Mouse (Mus musculus): Measurements from ENCODE around the gene Ubac2. TPM values are rescaled to one million over a fixed set of nuclear protein-coding genes. Genes with fewer than 3 reads are reported as not detected.

The Ubac2 gene
- polyA plus RNA-seq, 1 experiment from 2014 or later: 47.0 TPM

DNA sequence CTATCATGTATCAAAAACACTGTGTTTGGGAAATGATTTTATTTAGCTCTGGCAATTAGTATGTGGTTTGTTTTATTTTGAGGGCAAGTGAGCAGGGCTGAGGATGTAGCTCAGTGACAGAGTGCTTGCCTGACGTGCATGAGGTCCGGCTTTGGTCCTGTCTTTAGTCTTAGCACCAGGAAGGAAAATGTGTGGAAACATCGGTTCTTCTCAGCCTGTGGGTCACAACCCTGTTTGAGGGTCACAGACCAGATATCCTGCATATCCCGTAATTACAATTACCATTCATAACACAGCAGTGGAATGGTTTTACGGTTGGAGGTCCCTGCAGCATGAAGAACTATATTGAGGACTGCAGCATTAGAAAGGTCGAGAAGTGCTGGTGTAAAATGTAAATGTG is 107.6 kb downstream of the Ubac2 start:
- no peak overlapping the region for H3K27ac ChIP-seq (replicated peaks)
- 81% methylated on average over 6 of the region's 6 CpGs for WGBS
- no peak overlapping the region for H3K9ac ChIP-seq (replicated peaks)
- no peak overlapping the region for H3K4me2 ChIP-seq
- H3K4me1 ChIP-seq: no peaks in the 10 kb centered on the region
- H3K36me3 ChIP-seq: no peaks in the 10 kb centered on the region
- H3K27me3 ChIP-seq (replicated peaks): no peaks in the 10 kb centered on the region
- H3K4me3 ChIP-seq (replicated peaks): no peak overlapping the region
- ATAC-seq (ENCODE audit: low FRiP score): no peak
- H3K9me3 ChIP-seq (replicated peaks): no peaks in the 10 kb centered on the region

DNA sequence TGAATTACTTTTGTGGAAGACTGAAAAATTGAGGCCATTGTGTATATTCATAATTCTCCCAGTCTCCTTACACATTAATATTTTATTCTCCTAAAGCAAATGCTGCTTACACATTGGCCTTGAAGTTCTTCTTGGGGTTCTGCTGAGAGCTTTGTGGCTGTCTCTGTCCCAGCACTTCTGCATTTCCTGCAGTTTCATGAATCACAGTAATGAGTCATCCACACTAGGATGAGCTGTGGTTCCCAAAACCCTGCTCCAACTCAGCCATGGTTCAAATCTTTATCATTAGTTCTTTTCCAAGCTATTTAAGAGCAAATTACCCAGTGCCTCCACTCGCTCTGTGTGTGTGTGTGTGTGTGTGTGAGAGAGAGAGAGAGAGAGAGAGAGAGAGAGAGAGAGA is 108.9 kb downstream of the Ubac2 start:
- WGBS: 83% methylated on average over 1 of the region's 1 CpGs

DNA sequence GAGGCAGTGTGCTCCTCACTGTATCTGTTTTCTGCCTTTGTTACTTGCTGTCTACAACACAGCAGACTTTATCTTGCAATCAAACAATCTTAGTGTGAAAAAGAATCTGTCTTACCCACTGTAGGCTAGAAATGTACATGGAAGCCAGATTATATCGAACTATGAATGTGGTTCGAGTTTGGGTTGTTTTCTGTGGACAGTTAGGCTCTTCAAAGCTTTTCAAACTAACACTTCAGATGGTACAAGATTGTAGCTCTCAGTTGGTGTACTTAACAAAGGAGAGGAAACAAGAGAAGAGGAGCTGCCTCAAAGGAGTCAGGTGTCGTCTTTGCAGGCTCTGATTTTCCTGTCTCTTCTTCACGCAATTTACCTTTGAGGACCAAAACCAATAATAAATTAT is 109.3 kb downstream of the Ubac2 start:
- H3K4me1 ChIP-seq: no peaks in the 10 kb centered on the region
- H3K9ac ChIP-seq (replicated peaks): no peak overlapping the region
- H3K4me3 ChIP-seq (replicated peaks): no peak overlapping the region
- 77% methylated on average over 4 of the region's 4 CpGs for WGBS
- H3K36me3 ChIP-seq: no peaks in the 10 kb centered on the region
- H3K27me3 ChIP-seq (replicated peaks): no peaks in the 10 kb centered on the region
- no peak overlapping the region for H3K4me2 ChIP-seq
- ATAC-seq (ENCODE audit: low FRiP score): no peak
- H3K27ac ChIP-seq (replicated peaks): no peak overlapping the region
- H3K9me3 ChIP-seq (replicated peaks): no peaks in the 10 kb centered on the region

More for the DNA sequence above, 108.9 kb downstream of the Ubac2 start:
- Histone ChIP-seq H3K4me2 (no peak overlapping the region), H3K27me3 (replicated peaks) (no peaks in the 10 kb centered on the region), H3K27ac (replicated peaks) (no peak overlapping the region), H3K9ac (replicated peaks) (no peak overlapping the region), H3K4me1 (no peaks in the 10 kb centered on the region), H3K4me3 (replicated peaks) (no peak overlapping the region), H3K36me3 (no peaks in the 10 kb centered on the region), H3K9me3 (replicated peaks) (no peaks in the 10 kb centered on the region)
- no peak for ATAC-seq (ENCODE audit: low FRiP score)

DNA sequence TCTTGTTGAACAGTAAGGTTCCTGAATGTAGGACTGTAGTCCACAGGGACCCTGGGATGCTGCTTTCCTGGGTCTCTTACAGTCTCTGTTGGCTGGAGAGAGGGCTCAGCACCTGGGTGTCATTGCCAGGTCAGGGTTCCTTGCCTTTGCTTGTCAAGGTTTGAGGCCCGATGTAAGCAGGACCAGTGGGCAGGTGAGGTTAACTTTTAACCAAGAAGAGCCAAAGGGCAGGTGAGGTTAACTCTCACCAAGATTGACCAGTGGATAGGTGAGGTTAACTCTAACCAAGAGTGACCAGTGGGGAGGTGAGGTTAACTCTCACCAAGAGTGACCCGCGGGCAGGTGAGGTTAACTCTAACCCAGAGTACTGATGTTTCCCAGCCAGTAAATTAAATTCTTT is 110.9 kb downstream of the Ubac2 start:
- ATAC-seq (ENCODE audit: low FRiP score): no peak
- WGBS: 98% methylated on average over 3 of the region's 3 CpGs
- no peak overlapping the region for H3K9ac ChIP-seq (replicated peaks)
- H3K9me3 ChIP-seq (replicated peaks): no peaks in the 10 kb centered on the region
- H3K27ac ChIP-seq (replicated peaks): no peak overlapping the region
- H3K36me3 ChIP-seq: peaks cover 4% of the 10 kb centered on the region; the same call in 1 of the 2 replicates
- no peaks in the 10 kb centered on the region for H3K27me3 ChIP-seq (replicated peaks)
- no peak overlapping the region for H3K4me3 ChIP-seq (replicated peaks)
- no peak overlapping the region for H3K4me2 ChIP-seq
- no peaks in the 10 kb centered on the region for H3K4me1 ChIP-seq

DNA sequence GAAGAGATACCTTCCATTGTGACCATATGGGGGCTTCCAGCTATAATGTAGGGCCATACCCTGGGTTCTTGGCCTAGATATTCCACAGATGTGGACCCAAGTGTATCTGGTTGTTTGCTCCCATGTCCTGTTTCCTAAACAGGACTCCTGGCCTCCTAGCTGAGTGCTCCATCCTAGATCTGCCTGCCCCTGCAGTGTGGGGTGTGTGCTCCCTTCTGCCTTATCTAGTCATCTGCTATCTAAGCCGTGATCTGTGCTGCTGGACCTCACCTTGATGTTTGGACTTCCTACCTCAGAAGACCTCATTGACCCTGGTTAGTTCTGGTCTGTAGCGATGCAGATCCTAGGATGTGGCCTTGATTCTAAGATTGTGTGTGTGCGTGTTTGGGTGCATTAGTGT is 111.4 kb downstream of the Ubac2 start:
- Histone ChIP-seq H3K9ac (replicated peaks) (no peak overlapping the region), H3K9me3 (replicated peaks) (no peaks in the 10 kb centered on the region), H3K4me1 (no peaks in the 10 kb centered on the region), H3K27ac (replicated peaks) (no peak overlapping the region), H3K36me3 (peaks cover 8% of the 10 kb centered on the region; the same call in 1 of the 2 replicates), H3K27me3 (replicated peaks) (no peaks in the 10 kb centered on the region), H3K4me3 (replicated peaks) (no peak overlapping the region), H3K4me2 (no peak overlapping the region)
- no peak for ATAC-seq (ENCODE audit: low FRiP score)
- 96% methylated on average over 3 of the region's 3 CpGs for WGBS

DNA sequence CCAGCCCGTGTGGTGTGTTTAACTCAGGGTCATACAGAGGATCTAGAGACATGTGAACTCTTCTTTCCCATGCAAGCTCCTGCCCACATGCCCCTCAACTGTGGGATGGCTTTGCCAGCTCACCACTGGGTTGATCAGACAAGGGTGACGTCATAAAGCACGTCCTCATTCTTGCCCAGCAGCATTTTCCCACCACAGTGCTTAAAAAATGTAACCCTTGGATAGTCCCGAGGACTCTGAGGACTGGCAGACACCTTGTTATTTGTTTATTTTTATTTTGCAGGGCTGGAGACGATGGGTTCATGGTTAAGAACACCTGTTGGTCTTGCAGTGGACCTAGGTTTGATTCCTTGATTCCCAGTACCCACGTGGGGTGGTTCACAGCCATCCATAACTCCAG is 112.5 kb downstream of the Ubac2 start:
- H3K4me3 ChIP-seq (replicated peaks): no peak overlapping the region
- H3K27ac ChIP-seq (replicated peaks): no peak overlapping the region
- H3K4me2 ChIP-seq: no peak overlapping the region
- H3K9ac ChIP-seq (replicated peaks): no peak overlapping the region
- ATAC-seq (ENCODE audit: low FRiP score): no peak
- no peaks in the 10 kb centered on the region for H3K27me3 ChIP-seq (replicated peaks)
- no peaks in the 10 kb centered on the region for H3K4me1 ChIP-seq
- H3K9me3 ChIP-seq (replicated peaks): no peaks in the 10 kb centered on the region
- WGBS: 91% methylated on average over 6 of the region's 6 CpGs
- peaks cover 10% of the 10 kb centered on the region; the same call in 1 of the 2 replicates for H3K36me3 ChIP-seq

DNA sequence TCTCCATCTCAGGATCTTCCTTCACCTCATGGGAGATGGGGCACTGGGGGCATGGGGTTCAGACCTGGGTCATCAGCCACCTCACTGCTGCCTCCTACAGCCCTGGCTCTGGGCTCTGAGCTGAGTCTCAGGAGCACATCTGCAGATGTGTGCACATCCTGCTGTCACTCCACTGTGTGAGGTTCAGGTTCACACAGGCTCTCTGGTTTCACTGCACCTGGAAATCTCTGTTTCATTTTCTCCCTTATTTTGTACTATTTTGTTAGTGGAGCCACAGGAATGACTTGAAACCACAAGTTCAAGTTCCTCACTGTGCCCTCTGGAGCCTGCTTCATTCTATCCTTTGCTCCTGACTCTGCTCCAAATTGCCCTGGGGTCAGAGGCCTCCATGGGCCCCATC is 113.5 kb downstream of the Ubac2 start:
- no peaks in the 10 kb centered on the region for H3K9me3 ChIP-seq (replicated peaks)
- no peak overlapping the region for H3K4me2 ChIP-seq
- no peak for ATAC-seq (ENCODE audit: low FRiP score)
- H3K4me1 ChIP-seq: no peaks in the 10 kb centered on the region
- no peak overlapping the region for H3K27ac ChIP-seq (replicated peaks)
- peaks cover 10% of the 10 kb centered on the region for H3K36me3 ChIP-seq
- H3K4me3 ChIP-seq (replicated peaks): no peak overlapping the region
- H3K9ac ChIP-seq (replicated peaks): no peak overlapping the region
- H3K27me3 ChIP-seq (replicated peaks): no peaks in the 10 kb centered on the region

DNA sequence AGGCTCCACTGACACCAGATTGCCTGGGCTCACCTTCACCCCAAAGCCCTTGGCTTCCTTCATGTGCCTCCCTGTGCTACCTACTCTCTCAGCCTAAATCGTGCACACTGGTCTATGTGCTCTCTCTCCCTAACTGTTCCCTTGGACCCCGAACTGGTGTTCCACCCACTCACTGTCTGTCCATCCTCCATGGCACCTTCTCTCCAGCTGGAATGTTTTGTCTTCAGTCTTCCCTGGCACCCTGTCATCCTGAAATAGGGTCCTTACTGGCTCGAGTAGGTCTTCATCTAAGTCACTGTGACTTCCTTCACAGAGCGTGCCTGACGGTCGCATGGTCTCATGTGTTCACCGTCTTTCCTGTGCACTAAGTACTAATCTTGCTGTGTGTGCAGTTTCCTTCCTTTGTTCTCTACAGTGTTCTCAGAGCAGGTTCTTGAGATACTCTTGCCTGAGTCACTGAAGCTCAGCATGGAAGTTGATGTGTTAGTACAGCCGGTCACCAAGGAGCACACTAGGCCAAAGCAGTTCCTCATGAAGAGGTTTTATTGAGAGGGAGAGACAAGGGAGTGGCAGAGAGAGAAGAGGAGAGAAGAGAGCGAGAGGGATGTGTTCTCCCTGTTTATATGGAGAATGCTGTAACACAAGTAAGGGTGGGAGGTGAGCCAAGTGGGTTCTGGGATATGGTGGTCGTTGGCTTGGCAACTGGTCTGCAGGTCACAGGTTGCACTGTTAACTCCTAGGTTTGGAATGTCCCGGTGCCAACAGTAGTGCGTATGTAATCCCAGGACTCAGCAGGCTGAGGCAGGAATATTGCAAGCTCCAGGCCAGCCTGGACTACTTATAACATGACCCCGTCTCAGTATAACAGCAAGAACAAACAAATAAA is 114.2 kb downstream of the Ubac2 start:
- H3K27ac ChIP-seq (replicated peaks): no peak overlapping the region
- peaks cover 10% of the 10 kb centered on the region for H3K36me3 ChIP-seq
- no peak overlapping the region for H3K4me2 ChIP-seq
- no peak overlapping the region for H3K4me3 ChIP-seq (replicated peaks)
- no peak for ATAC-seq (ENCODE audit: low FRiP score)
- no peaks in the 10 kb centered on the region for H3K27me3 ChIP-seq (replicated peaks)
- H3K9ac ChIP-seq (replicated peaks): no peak overlapping the region
- no peaks in the 10 kb centered on the region for H3K9me3 ChIP-seq (replicated peaks)
- WGBS: 87% methylated on average over 13 of the region's 13 CpGs
- no peaks in the 10 kb centered on the region for H3K4me1 ChIP-seq

DNA sequence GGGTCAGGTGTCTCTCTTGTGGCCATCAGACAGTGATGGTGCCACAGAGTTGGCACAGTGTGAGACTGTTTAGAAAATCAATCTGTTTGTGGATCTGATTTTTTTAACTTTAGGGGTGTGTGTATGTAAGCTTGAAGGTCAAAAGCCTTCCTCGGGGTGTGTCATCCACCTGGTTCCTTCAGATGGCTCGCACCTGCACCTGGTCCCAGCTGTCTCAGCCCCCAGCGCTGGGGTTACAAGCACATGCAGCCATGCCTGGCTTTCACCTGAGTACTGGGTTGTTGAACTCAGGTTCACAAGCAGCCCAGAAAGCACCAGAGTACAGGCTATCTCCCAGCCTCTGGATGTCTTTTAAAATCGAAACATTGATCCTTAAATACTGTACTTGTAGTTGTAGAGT is 115.2 kb downstream of the Ubac2 start:
- Histone ChIP-seq H3K4me3 (replicated peaks) (no peak overlapping the region), H3K9me3 (replicated peaks) (no peaks in the 10 kb centered on the region), H3K4me2 (no peak overlapping the region), H3K4me1 (no peaks in the 10 kb centered on the region), H3K9ac (replicated peaks) (no peak overlapping the region), H3K27ac (replicated peaks) (no peak overlapping the region), H3K36me3 (peaks cover 10% of the 10 kb centered on the region), H3K27me3 (replicated peaks) (no peaks in the 10 kb centered on the region)
- WGBS: 90% methylated on average over 4 of the region's 4 CpGs
- no peak for ATAC-seq (ENCODE audit: low FRiP score)

DNA sequence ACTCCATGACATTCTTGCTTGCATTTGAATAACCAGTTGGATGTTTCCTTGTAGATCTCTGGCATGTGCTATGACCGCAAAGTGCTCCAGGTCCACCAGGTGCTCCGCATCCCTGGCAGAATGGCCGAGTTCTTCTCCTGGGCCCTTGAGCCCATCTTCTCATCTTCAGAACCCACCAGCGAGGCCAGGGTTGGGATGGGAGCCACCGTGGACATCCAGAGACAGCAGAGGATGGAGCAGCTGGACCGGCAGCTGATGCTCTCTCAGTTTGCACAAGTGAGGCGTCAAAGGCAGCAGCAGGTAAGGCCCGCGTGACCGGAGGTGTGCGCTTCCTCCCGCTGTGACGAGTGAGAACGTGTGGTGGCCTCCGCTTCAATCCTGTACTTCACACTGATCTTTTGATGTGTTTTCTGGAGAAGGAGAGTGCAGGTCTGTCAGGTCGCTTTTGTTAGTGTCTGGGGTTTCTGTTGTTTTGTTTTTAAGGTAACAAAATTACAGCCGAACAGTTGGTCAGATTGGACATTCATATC is 115.8 kb downstream of the Ubac2 start:
- no peak overlapping the region for H3K4me3 ChIP-seq (replicated peaks)
- H3K4me2 ChIP-seq: no peak overlapping the region
- H3K9ac ChIP-seq (replicated peaks): no peak overlapping the region
- H3K27me3 ChIP-seq (replicated peaks): no peaks in the 10 kb centered on the region
- no peak overlapping the region for H3K27ac ChIP-seq (replicated peaks)
- no peaks in the 10 kb centered on the region for H3K4me1 ChIP-seq
- no peaks in the 10 kb centered on the region for H3K9me3 ChIP-seq (replicated peaks)
- no peak for ATAC-seq (ENCODE audit: low FRiP score)
- peaks cover 10% of the 10 kb centered on the region for H3K36me3 ChIP-seq
- 97% methylated on average over 17 of the region's 17 CpGs for WGBS

DNA sequence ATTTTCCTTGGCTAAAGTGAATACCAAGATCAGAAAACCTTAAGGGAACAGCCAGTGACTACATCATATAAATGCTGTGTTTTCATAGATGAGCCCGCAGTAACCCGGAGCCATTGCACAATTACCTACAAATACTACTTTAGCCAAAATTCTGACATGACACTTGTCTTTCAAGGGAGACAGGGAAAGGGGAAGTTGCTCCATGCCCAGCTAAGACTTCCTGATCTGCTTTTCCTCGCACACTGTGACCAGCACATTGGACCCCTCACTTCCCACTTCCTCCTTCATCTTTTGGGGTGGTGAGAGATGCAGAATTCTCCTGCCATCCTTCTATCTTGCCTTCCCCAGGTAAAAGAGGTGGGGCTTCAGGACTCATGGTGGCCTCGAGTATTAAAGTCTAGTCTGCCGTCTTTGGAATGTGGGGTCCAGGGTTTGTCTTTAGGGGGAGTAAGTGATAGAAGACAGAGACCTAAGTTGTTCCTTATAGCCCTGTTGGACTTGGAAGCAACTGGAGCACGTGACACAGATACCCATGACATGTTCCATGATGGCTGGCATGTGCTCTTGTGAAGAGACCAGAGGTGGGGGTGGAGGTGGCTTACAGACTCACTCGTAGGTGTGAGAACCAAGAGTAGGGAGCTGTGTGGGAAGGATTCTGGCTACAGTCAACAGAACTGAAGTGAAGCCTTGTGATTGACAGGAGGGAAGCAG is 116.6 kb downstream of the Ubac2 start:
- no peaks in the 10 kb centered on the region for H3K9me3 ChIP-seq (replicated peaks)
- H3K27me3 ChIP-seq (replicated peaks): no peaks in the 10 kb centered on the region
- no peak for ATAC-seq (ENCODE audit: low FRiP score)
- H3K4me2 ChIP-seq: no peak overlapping the region
- H3K4me3 ChIP-seq (replicated peaks): no peak overlapping the region
- 90% methylated on average over 7 of the region's 7 CpGs for WGBS
- no peaks in the 10 kb centered on the region for H3K4me1 ChIP-seq
- H3K27ac ChIP-seq (replicated peaks): no peak overlapping the region
- H3K9ac ChIP-seq (replicated peaks): no peak overlapping the region
- H3K36me3 ChIP-seq: peaks cover 10% of the 10 kb centered on the region

DNA sequence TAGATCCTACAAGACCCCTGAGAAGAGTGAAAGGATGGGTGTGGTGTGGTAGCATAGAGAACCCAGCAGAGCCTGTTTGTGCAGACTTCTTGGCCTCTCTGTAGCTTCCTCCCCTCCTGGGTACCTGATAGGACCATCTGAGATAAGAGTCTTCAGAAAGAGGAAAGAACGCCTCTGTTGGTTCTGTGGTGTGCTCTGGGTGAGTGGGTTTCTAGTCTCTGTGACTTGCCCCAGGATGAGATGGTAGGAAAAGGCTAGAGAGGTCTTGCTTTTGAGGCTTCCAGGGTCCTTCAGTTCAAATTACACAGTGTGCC is 117.1 kb downstream of the Ubac2 start:
- H3K9ac ChIP-seq (replicated peaks): no peak overlapping the region
- no peaks in the 10 kb centered on the region for H3K9me3 ChIP-seq (replicated peaks)
- H3K4me2 ChIP-seq: no peak overlapping the region
- WGBS: 100% methylated on average over 1 of the region's 1 CpGs
- no peak overlapping the region for H3K4me3 ChIP-seq (replicated peaks)
- no peaks in the 10 kb centered on the region for H3K4me1 ChIP-seq
- H3K36me3 ChIP-seq: peaks cover 10% of the 10 kb centered on the region
- no peaks in the 10 kb centered on the region for H3K27me3 ChIP-seq (replicated peaks)
- ATAC-seq (ENCODE audit: low FRiP score): no peak
- no peak overlapping the region for H3K27ac ChIP-seq (replicated peaks)
